Mouse (Mus musculus): ENCODE data around the gene Mrpl12. TPM values are rescaled to one million over a fixed set of nuclear protein-coding genes. Genes with fewer than 3 reads are reported as not detected.

The Mrpl12 gene
- polyA plus RNA-seq, 1 experiment: 70.5 TPM

DNA sequence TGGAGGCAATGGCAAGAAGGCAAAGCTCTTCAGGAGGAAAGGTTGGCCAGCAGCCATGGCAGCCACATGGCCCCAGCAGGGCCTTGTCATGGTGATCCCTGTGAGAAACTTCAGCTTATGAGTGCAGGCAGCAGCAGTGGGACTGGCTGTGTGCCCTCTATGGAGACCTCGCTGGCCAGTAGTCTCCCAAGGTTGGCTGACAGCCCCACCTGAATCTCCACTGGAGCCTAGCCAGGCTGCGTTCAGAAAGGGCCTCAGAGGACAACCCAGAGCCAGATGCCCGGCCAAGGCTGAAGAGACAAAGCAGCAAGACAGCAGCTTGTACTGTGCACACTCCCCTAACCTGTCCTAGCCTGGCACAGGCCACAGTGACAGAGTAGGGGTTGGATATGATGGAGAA, 54.1 kb downstream of the Mrpl12 start:
- DNase-seq (ENCODE audit: low read depth): no peak

Other genes with a start within 250 kb of the Mrpl12 start
- gene Actg1, start 136.1 kb upstream of the Mrpl12 start, polyA plus RNA-seq (2012; rRNA removed): 916 and 1,199 TPM in 2 replicates
- 0.56 and 0.78 TPM in 2 replicates for gene Fscn2, start 123.1 kb upstream of the Mrpl12 start, polyA plus RNA-seq (2012; rRNA removed)
- 28.5 and 29.6 TPM in 2 replicates for gene Faap100, start 105.8 kb upstream of the Mrpl12 start, polyA plus RNA-seq (2012; rRNA removed)
- gene Nploc4, start 46.9 kb upstream of the Mrpl12 start, polyA plus RNA-seq (2012; rRNA removed): 68.8 and 71.4 TPM in 2 replicates
- not detected in 2 replicates for gene Tspan10, start 42.0 kb upstream of the Mrpl12 start, polyA plus RNA-seq (2012; rRNA removed)
- 0.42 and 0.72 TPM in 2 replicates for gene Pde6g, start 31.1 kb upstream of the Mrpl12 start, polyA plus RNA-seq (2012; rRNA removed)
- 24.5 and 30.4 TPM in 2 replicates for gene Oxld1, start 26.5 kb upstream of the Mrpl12 start, polyA plus RNA-seq (2012; rRNA removed)
- 13.1 and 16.6 TPM in 2 replicates for gene Ccdc137, start 26.5 kb upstream of the Mrpl12 start, polyA plus RNA-seq (2012; rRNA removed)
- 32.5 and 34.3 TPM in 2 replicates for gene Arl16, start 17.0 kb upstream of the Mrpl12 start, polyA plus RNA-seq (2012; rRNA removed)
- gene Slc25a10, start 7.2 kb downstream of the Mrpl12 start, polyA plus RNA-seq (2012; rRNA removed): 372 and 561 TPM in 2 replicates
- 1.2 and 1.8 TPM in 2 replicates for gene Gcgr, start 46.1 kb downstream of the Mrpl12 start, polyA plus RNA-seq (2012; rRNA removed)
- gene Mcrip1, start 65.1 kb downstream of the Mrpl12 start, polyA plus RNA-seq (2012; rRNA removed): 153 and 179 TPM in 2 replicates
- gene Ppp1r27, start 66.5 kb downstream of the Mrpl12 start, polyA plus RNA-seq (2012; rRNA removed): 0.72 TPM in 1 of 2 replicates, not detected in the other
- gene P4hb, start 88.6 kb downstream of the Mrpl12 start, polyA plus RNA-seq (2012; rRNA removed): 372 and 394 TPM in 2 replicates
- gene Arhgdia, start 97.0 kb downstream of the Mrpl12 start, polyA plus RNA-seq (2012; rRNA removed): 584 and 632 TPM in 2 replicates
- 21.4 and 28.5 TPM in 2 replicates for gene Alyref, start 113.8 kb downstream of the Mrpl12 start, polyA plus RNA-seq (2012; rRNA removed)
- gene Anapc11, start 113.8 kb downstream of the Mrpl12 start, polyA plus RNA-seq (2012; rRNA removed): 74.7 and 75.0 TPM in 2 replicates
- gene Npb, start 123.9 kb downstream of the Mrpl12 start, polyA plus RNA-seq (2012; rRNA removed): 1.1 and 1.2 TPM in 2 replicates
- gene Pcyt2, start 133.3 kb downstream of the Mrpl12 start, polyA plus RNA-seq (2012; rRNA removed): 139 and 189 TPM in 2 replicates
- gene Sirt7, start 140.6 kb downstream of the Mrpl12 start, polyA plus RNA-seq (2012; rRNA removed): 57.9 and 61.4 TPM in 2 replicates
- gene Mafg, start 149.0 kb downstream of the Mrpl12 start, polyA plus RNA-seq (2012; rRNA removed): 53.0 and 56.7 TPM in 2 replicates
- 6.9 and 10.5 TPM in 2 replicates for gene Pycr1, start 159.2 kb downstream of the Mrpl12 start, polyA plus RNA-seq (2012; rRNA removed)
- 0.26 TPM in 1 of 2 replicates, not detected in the other for gene Myadml2, start 163.5 kb downstream of the Mrpl12 start, polyA plus RNA-seq (2012; rRNA removed)
- gene Notum, start 176.6 kb downstream of the Mrpl12 start, polyA plus RNA-seq (2012; rRNA removed): 3.3 and 4.0 TPM in 2 replicates
- gene Aspscr1, start 188.4 kb downstream of the Mrpl12 start, polyA plus RNA-seq (2012; rRNA removed): 93.6 and 104 TPM in 2 replicates
- gene Cenpx, start 229.1 kb downstream of the Mrpl12 start, polyA plus RNA-seq (2012; rRNA removed): 84.6 and 100 TPM in 2 replicates
- 38.5 and 41.4 TPM in 2 replicates for gene Lrrc45, start 229.3 kb downstream of the Mrpl12 start, polyA plus RNA-seq (2012; rRNA removed)
- 18.2 and 19.0 TPM in 2 replicates for gene Rac3, start 236.9 kb downstream of the Mrpl12 start, polyA plus RNA-seq (2012; rRNA removed)
- gene Dcxr, start 242.7 kb downstream of the Mrpl12 start, polyA plus RNA-seq (2012; rRNA removed): 188 and 202 TPM in 2 replicates
- gene Cbr2, start 247.5 kb downstream of the Mrpl12 start, polyA plus RNA-seq (2012; rRNA removed): 121 and 130 TPM in 2 replicates